ENCODE assay signal across 8 mouse cellular contexts in the genomic region with DNA sequence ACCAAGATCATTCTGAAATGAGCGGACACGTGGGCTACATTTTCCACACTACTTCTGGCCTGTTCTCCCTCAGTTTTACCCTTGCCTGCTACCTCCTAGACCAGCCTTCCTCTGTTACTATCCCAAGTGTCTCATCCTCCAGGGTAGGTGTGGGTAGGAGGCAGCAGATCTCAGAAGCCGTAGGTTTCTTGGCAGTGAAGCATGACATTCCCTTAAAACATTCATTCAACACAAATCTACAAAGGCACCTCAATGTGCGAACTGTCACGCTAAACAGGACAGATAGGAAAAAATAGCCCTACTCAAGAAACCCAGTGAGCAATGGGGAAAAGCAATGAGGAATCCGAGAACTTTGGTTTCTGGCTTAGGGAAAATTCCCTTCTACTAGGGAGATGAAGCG. TPM values are rescaled to one million over a fixed set of nuclear protein-coding genes. Genes with fewer than 3 reads are reported as not detected.
DNase-seq lines count a peak whose midpoint lies in the region; ATAC-seq and TF ChIP-seq lines count a peak whose summit lies in the region.

No protein-coding gene starts in this region.

- peak overlapping the region; percentile 99 for H3K27ac ChIP-seq in heart, embryonic 13.5 days (replicated peaks)
- no peak overlapping the region for H3K27ac ChIP-seq in ES-E14 (ENCODE audit: insufficient read depth, low read depth, low read length, poor library complexity, severe bottlenecking)
- peak overlapping the region; percentile 99 for H3K27ac ChIP-seq in hindbrain, embryonic 10.5 days
- H3K27ac ChIP-seq in midbrain, embryonic 10.5 days (replicated peaks), result peak overlapping the region; percentile 99

- no peak for DNase-seq in heart, postnatal 14 days
- no peak for DNase-seq in ES-E14 (ENCODE audit: low read depth, low spot score)
- no peak for DNase-seq in hindbrain, embryonic 10.5 days (ENCODE audit: low spot score)
- DNase-seq in midbrain, embryonic 10.5 days (ENCODE audit: low spot score), result no peak
- no peak for DNase-seq in ovary, postnatal 10 days (ENCODE audit: low spot score)
- no peak for DNase-seq in layer of hippocampus, adult 8-10 months (ENCODE audit: low spot score in 2 of 2)
- no peak for DNase-seq in spleen, postnatal 14 days (ENCODE audit: low spot score in 2 of 2)

- H3K4me1 ChIP-seq in heart, embryonic 13.5 days, result peaks cover 62% of the 10 kb centered on the region
- peaks cover 4 to 29% of the 10 kb centered on the region in 2 experiments for H3K4me1 ChIP-seq in ES-E14 (ENCODE audit: control insufficient read depth in 2 of 2, insufficient read depth in 2 of 2, low read length in 2 of 2, poor library complexity in 1 of 2)
- H3K4me1 ChIP-seq in hindbrain, embryonic 10.5 days (replicated peaks), result peaks cover 92% of the 10 kb centered on the region
- peaks cover 99% of the 10 kb centered on the region for H3K4me1 ChIP-seq in midbrain, embryonic 10.5 days

- peaks cover 18% of the 10 kb centered on the region for H3K36me3 ChIP-seq in heart, embryonic 13.5 days
- H3K36me3 ChIP-seq in ES-E14 (ENCODE audit: control insufficient read depth, insufficient read depth, low read length, poor library complexity, severe bottlenecking), result peaks cover 4% of the 10 kb centered on the region; the same call in 1 of the 2 replicates
- peaks cover 35% of the 10 kb centered on the region for H3K36me3 ChIP-seq in hindbrain, embryonic 10.5 days
- peaks cover 23% of the 10 kb centered on the region for H3K36me3 ChIP-seq in midbrain, embryonic 10.5 days

- no peaks in the 10 kb centered on the region for H3K9me3 ChIP-seq in heart, embryonic 13.5 days
- no peaks in the 10 kb centered on the region for H3K9me3 ChIP-seq in ES-E14 (ENCODE audit: control insufficient read depth, insufficient read depth, low read depth, low read length)
- no peaks in the 10 kb centered on the region for H3K9me3 ChIP-seq in hindbrain, embryonic 10.5 days
- no peaks in the 10 kb centered on the region for H3K9me3 ChIP-seq in midbrain, embryonic 10.5 days (replicated peaks)

- WGBS in heart, embryonic 13.5 days, result 52% methylated on average over 7 of the region's 7 CpGs
- WGBS in hindbrain, embryonic 10.5 days, result 63% methylated on average over 7 of the region's 7 CpGs
- WGBS in midbrain, embryonic 10.5 days, result 64% methylated on average over 7 of the region's 7 CpGs

- peak overlapping the region; percentile 99 for H3K4me2 ChIP-seq in heart, embryonic 13.5 days

- peak overlapping the region; percentile 98 for H3K9ac ChIP-seq in heart, embryonic 13.5 days
- H3K9ac ChIP-seq in ES-E14 (ENCODE audit: insufficient read depth, low read depth, low read length, poor library complexity, severe bottlenecking), result no peak overlapping the region; the same call in 1 of the 2 replicates

- ATAC-seq in heart, embryonic 13.5 days (ENCODE audit: extremely low read depth, insufficient number of reproducible peaks, low FRiP score, low TSS enrichment), result no peak

- H3K4me3 ChIP-seq in heart, embryonic 13.5 days, result peak overlapping the region; percentile 70
- peak overlapping the region; percentile 1 to 94; a peak in 1 of 4 replicates for H3K4me3 ChIP-seq in ES-E14 (ENCODE audit: insufficient read depth in 1 of 2, low read depth in 1 of 2, low read length in 2 of 2, poor library complexity in 1 of 2, severe bottlenecking in 1 of 2)
- peak overlapping the region; percentile 82 for H3K4me3 ChIP-seq in hindbrain, embryonic 10.5 days
- peak overlapping the region; percentile 93 for H3K4me3 ChIP-seq in midbrain, embryonic 10.5 days

- in situ Hi-C loops in ES-E14 (cut with MboI; ENCODE audit: low sequenced_read_pairs in 2 of 2, unreplicated experiment in 2 of 2), result no loop called here

- intact Hi-C loops in heart, postnatal 14 days (cut with DNase I), result loop anchor here (10.0 kb wide), 1 partner anchor 318 kb away; the partner anchor contains the start of gene Per1

- no peaks in the 10 kb centered on the region for H3K27me3 ChIP-seq in heart, embryonic 13.5 days (replicated peaks)
- no peaks in the 10 kb centered on the region for H3K27me3 ChIP-seq in hindbrain, embryonic 10.5 days (ENCODE audit: insufficient read depth, poor library complexity, severe bottlenecking)
- H3K27me3 ChIP-seq in midbrain, embryonic 10.5 days (ENCODE audit: low read depth, poor library complexity, severe bottlenecking), result no peaks in the 10 kb centered on the region

TF ChIP-seq in ES-E14, 5 proteins besides CTCF, POLR2A, EP300 and RAD21:
- TF ChIP-seq ZNF384 (IDR thresholded peaks at IDR 0.05; ENCODE audit: low read depth, low read length) (no peak), HCFC1 (IDR thresholded peaks at IDR 0.05; ENCODE audit: borderline replicate concordance, insufficient read depth, low read length) (no peak), MAFK (IDR thresholded peaks at IDR 0.05; ENCODE audit: insufficient read depth, low read depth, low read length) (no peak), CHD2 (IDR thresholded peaks at IDR 0.05; ENCODE audit: low read depth, low read length) (no peak), ZC3H11A (IDR thresholded peaks at IDR 0.05; ENCODE audit: borderline replicate concordance, low read depth, low read length) (no peak)
TF ChIP-seq in ES-E14: peak in this region for 0.

RNA-seq across cellular contexts. Expression of gene Kdm6b, which starts 0.9 kb away (rescaled TPM):
- polyA plus RNA-seq in heart, embryonic 13.5 days (2015; fragmentation: Nextera tagmentation; extraction: Ambion mirVana), result 20.9 and 21.6 TPM in 2 replicates
- total RNA-seq in heart, postnatal 14 days (2021), result 10 to 100 TPM; 45.7 to 50.6 TPM
- total RNA-seq in ES-E14 (2012; rRNA removed), result 7.9 and 9.4 TPM in 2 replicates
- polyA plus RNA-seq in hindbrain, embryonic 10.5 days (2016; fragmentation: Nextera tagmentation; extraction: Ambion mirVana), result 37.9 and 43.4 TPM in 2 replicates
- 31.8 and 37.1 TPM in 2 replicates for polyA plus RNA-seq in midbrain, embryonic 10.5 days (2016; fragmentation: Nextera tagmentation; extraction: Ambion mirVana)
- total RNA-seq in layer of hippocampus, adult 8-10 months (2022), result 10 to 100 TPM; 32.3 to 36.4 (median 34.8) TPM

RNA-seq across cellular contexts. Expression of gene Tmem88, which starts 14.5 kb away (rescaled TPM):
- polyA plus RNA-seq in heart, embryonic 13.5 days (2015; fragmentation: Nextera tagmentation; extraction: Ambion mirVana), result 40.0 and 40.5 TPM in 2 replicates
- 10 to 100 TPM; 37.4 to 39.6 TPM for total RNA-seq in heart, postnatal 14 days (2021)
- total RNA-seq in ES-E14 (2012; rRNA removed), result 23.9 and 43.3 TPM in 2 replicates
- 22.1 and 22.2 TPM in 2 replicates for polyA plus RNA-seq in hindbrain, embryonic 10.5 days (2016; fragmentation: Nextera tagmentation; extraction: Ambion mirVana)
- polyA plus RNA-seq in midbrain, embryonic 10.5 days (2016; fragmentation: Nextera tagmentation; extraction: Ambion mirVana), result 16.9 and 21.4 TPM in 2 replicates
- 1 to 10 TPM; 2.2 to 2.8 (median 2.5) TPM for total RNA-seq in layer of hippocampus, adult 8-10 months (2022)

RNA-seq across cellular contexts. Expression of gene Cyb5d1, which starts 17.1 kb away (rescaled TPM):
- polyA plus RNA-seq in heart, embryonic 13.5 days (2015; fragmentation: Nextera tagmentation; extraction: Ambion mirVana), result 21.2 and 21.5 TPM in 2 replicates
- 10 to 100 TPM; 25.0 to 29.3 TPM for total RNA-seq in heart, postnatal 14 days (2021)
- total RNA-seq in ES-E14 (2012; rRNA removed), result 18.8 and 29.0 TPM in 2 replicates
- polyA plus RNA-seq in hindbrain, embryonic 10.5 days (2016; fragmentation: Nextera tagmentation; extraction: Ambion mirVana), result 47.2 and 51.7 TPM in 2 replicates
- 50.4 and 57.3 TPM in 2 replicates for polyA plus RNA-seq in midbrain, embryonic 10.5 days (2016; fragmentation: Nextera tagmentation; extraction: Ambion mirVana)
- 10 to 100 TPM; 37.5 to 51.2 (median 46.5) TPM for total RNA-seq in layer of hippocampus, adult 8-10 months (2022)

RNA-seq across cellular contexts. Expression of gene Naa38, which starts 17.3 kb away (rescaled TPM):
- 135 and 139 TPM in 2 replicates for polyA plus RNA-seq in heart, embryonic 13.5 days (2015; fragmentation: Nextera tagmentation; extraction: Ambion mirVana)
- 10 to 100 TPM; 85.4 to 91.7 TPM for total RNA-seq in heart, postnatal 14 days (2021)
- 191 and 202 TPM in 2 replicates for total RNA-seq in ES-E14 (2012; rRNA removed)
- polyA plus RNA-seq in hindbrain, embryonic 10.5 days (2016; fragmentation: Nextera tagmentation; extraction: Ambion mirVana), result 148 and 159 TPM in 2 replicates
- 145 and 146 TPM in 2 replicates for polyA plus RNA-seq in midbrain, embryonic 10.5 days (2016; fragmentation: Nextera tagmentation; extraction: Ambion mirVana)
- 100 to 1,000 TPM; 101 to 126 (median 111) TPM for total RNA-seq in layer of hippocampus, adult 8-10 months (2022)

RNA-seq across cellular contexts. Expression of gene Chd3, which starts 43.3 kb away (rescaled TPM):
- polyA plus RNA-seq in heart, embryonic 13.5 days (2015; fragmentation: Nextera tagmentation; extraction: Ambion mirVana), result 18.0 and 18.8 TPM in 2 replicates
- 10 to 100 TPM; 45.4 to 47.4 TPM for total RNA-seq in heart, postnatal 14 days (2021)
- 21.6 and 27.0 TPM in 2 replicates for total RNA-seq in ES-E14 (2012; rRNA removed)
- 45.1 and 46.9 TPM in 2 replicates for polyA plus RNA-seq in hindbrain, embryonic 10.5 days (2016; fragmentation: Nextera tagmentation; extraction: Ambion mirVana)
- polyA plus RNA-seq in midbrain, embryonic 10.5 days (2016; fragmentation: Nextera tagmentation; extraction: Ambion mirVana), result 41.7 and 50.6 TPM in 2 replicates
- total RNA-seq in layer of hippocampus, adult 8-10 months (2022), result 100 to 1,000 TPM; 435 to 510 (median 495) TPM
